Mouse (Mus musculus) hindbrain, embryonic 11.5 days (tissue): Measurements from ENCODE around the gene Tmem43. TPM values are rescaled to one million over a fixed set of nuclear protein-coding genes. Genes with fewer than 3 reads are reported as not detected.

Experiments used
- ATAC-seq: fragments of 200-750 bp; cut with Nextera tagmentation; 2 replicates; pipeline ENCODE4 v1.8.0; 2017; ENCODE audit warnings: mild to moderate bottlenecking, moderate TSS enrichment, moderate library complexity; ENCODE audit not compliant: low FRiP score
- DNase-seq: peaks from one replicate; pipeline ENCODE4 v3.0.0-alpha.2; 2015; ENCODE audit warnings: low spot score
- H3K27ac ChIP-seq: fragments of 300-500 bp; sonication (generic); 2 replicates; pipeline ENCODE4 v1.5.1; 2014; ENCODE audit warnings: mild to moderate bottlenecking, low read depth, low read length
- H3K27me3 ChIP-seq: fragments of 300-500 bp; sonication (generic); 2 replicates; pipeline ENCODE4 v1.6.1; 2014; ENCODE audit warnings: mild to moderate bottlenecking, low read length, moderate library complexity, mixed read lengths; ENCODE audit not compliant: control insufficient read depth, insufficient read depth
- H3K36me3 ChIP-seq: fragments of 300-500 bp; sonication (generic); 2 replicates; pipeline ENCODE4 v1.6.1; 2014; ENCODE audit warnings: mild to moderate bottlenecking, low read length, moderate library complexity, mixed read lengths; ENCODE audit not compliant: control insufficient read depth, insufficient read depth
- H3K4me1 ChIP-seq: fragments of 300-500 bp; sonication (generic); replicated peaks from 2 replicates; pipeline ENCODE4 v1.6.1; 2014; ENCODE audit warnings: low read length, mixed read lengths; ENCODE audit not compliant: control insufficient read depth, insufficient read depth
- H3K4me2 ChIP-seq: fragments of 300-500 bp; sonication (generic); replicated peaks from 2 replicates; pipeline ENCODE4 v1.6.1; 2014; ENCODE audit warnings: mild to moderate bottlenecking, low read depth, low read length
- H3K4me3 ChIP-seq: fragments of 300-500 bp; sonication (generic); 2 replicates; pipeline ENCODE4 v1.5.1; 2014; ENCODE audit warnings: low read depth, low read length
- H3K9ac ChIP-seq: fragments of 300-500 bp; sonication (generic); 2 replicates; pipeline ENCODE4 v1.6.1; 2014; ENCODE audit warnings: low read depth, low read length
- H3K9me3 ChIP-seq: fragments of 300-500 bp; sonication (generic); 2 replicates; pipeline ENCODE4 v1.6.1; 2016; ENCODE audit warnings: low read length; ENCODE audit not compliant: control insufficient read depth
- WGBS: fragments of 180-500 bp; shearing (Covaris S2); extraction: QIAGEN DNeasy Blood & Tissue Kit; methylation state at CpG from one replicate; pipeline ENCODE4 v1.1.7; 2014; 5-methylcytosine and 5-hydroxymethylcytosine counted together
- polyA plus RNA-seq: library from polyadenylated mRNA; unstranded; fragments of >200 nt; fragmentation: Nextera tagmentation; extraction: Ambion mirVana; gene quantifications from 2 replicates; pipeline ENCODE4 v1.2.1, GENCODE M21; 2014

Tmem43 gene
- polyA plus RNA-seq, 1 experiment from 2014 or later: 53.1 TPM

DNA sequence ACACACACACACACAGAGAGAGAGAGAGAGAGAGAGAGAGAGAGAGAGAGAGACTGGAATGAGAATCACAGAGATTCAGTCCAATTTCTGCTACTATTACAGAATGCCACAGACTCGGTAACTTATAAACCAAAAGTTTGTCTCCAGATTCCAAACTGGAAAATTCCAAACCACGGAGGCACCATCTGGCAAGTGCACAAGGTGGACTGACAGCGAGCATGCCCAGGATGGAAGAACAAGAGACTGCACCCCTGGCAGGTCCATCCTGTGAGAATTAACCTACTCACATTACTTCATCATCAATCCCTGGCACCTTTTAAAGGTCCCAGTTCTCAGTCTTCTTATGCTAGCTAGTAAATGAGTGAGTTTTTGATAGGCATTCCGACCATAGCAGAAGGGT is 60.8 kb downstream of the Tmem43 start:
- ATAC-seq: no peak
- no peak for DNase-seq
- no peaks in the 10 kb centered on the region for H3K4me1 ChIP-seq
- no peaks in the 10 kb centered on the region for H3K9me3 ChIP-seq
- H3K27me3 ChIP-seq: no peaks in the 10 kb centered on the region
- no peak overlapping the region for H3K4me3 ChIP-seq
- no peak overlapping the region for H3K9ac ChIP-seq
- WGBS: 86% methylated on average over 4 of the region's 4 CpGs
- no peak overlapping the region for H3K4me2 ChIP-seq
- H3K27ac ChIP-seq: no peak overlapping the region
- no peaks in the 10 kb centered on the region for H3K36me3 ChIP-seq

DNA sequence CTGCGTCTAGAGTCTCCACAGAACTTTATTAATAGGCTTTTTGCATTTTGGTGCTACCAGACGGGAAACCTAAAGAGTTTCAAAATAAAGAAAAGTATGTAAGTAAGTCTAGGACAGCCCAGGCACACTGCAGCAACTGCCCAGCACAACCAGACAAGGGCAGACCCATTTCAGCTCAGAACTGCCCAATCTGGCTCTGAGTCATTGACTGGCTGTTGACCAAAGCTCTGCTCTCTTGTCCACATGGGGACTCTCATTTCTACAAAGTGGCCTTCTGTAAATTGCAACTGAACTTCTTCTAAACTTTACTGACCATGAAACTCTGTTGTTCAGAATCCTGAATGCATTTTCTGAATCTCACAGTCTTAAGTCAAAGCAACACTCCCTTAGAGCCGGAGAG is 61.7 kb downstream of the Tmem43 start:
- Histone ChIP-seq H3K4me2 (no peak overlapping the region), H3K9me3 (no peaks in the 10 kb centered on the region), H3K36me3 (no peaks in the 10 kb centered on the region), H3K27ac (no peak overlapping the region), H3K27me3 (no peaks in the 10 kb centered on the region), H3K4me1 (no peaks in the 10 kb centered on the region), H3K4me3 (no peak overlapping the region), H3K9ac (no peak overlapping the region)
- 77% methylated on average over 3 of the region's 3 CpGs for WGBS
- ATAC-seq (no peak), DNase-seq (no peak)

DNA sequence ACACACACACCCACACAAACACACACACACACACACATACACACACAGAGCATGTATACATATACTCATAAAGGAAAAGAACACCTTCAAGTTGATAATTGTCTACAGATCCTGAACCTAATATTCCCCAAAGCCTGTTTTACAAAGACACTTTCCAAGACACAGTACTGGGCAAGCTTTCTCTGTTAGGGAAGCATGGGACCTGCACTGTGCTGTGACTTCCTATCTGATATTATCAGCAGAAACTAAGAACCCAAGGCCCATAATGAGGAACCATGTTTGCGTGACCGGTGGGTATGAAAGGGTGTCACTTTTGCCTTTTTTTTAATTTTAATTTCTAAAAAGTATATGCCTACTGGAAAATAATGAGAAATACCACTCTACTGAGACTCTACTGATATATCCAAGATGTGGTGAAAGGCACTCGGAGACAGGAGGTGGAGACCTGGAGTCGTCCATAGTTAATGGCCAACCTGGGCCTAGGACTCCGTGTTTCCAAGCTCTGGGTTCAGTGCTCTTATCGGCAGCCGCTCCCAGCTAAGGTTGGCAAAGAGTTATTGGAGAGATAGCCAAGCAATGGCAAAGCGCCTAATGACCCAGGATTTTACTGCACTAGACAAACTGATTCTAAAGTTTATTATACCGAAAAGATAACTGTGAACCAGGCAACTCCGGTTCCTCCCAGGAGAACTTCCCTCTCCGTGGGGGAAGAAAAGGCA is 62.7 kb downstream of the Tmem43 start:
- ATAC-seq (no peak), DNase-seq (no peak)
- H3K27ac ChIP-seq: no peak overlapping the region
- no peaks in the 10 kb centered on the region for H3K9me3 ChIP-seq
- H3K4me2 ChIP-seq: no peak overlapping the region
- H3K4me3 ChIP-seq: no peak overlapping the region
- no peaks in the 10 kb centered on the region for H3K27me3 ChIP-seq
- no peaks in the 10 kb centered on the region for H3K4me1 ChIP-seq
- H3K36me3 ChIP-seq: no peaks in the 10 kb centered on the region
- H3K9ac ChIP-seq: no peak overlapping the region
- 90% methylated on average over 11 of the region's 11 CpGs for WGBS

Other genes starting within 250 kb of the Tmem43 start
- gene Wnt7a, start 62.3 kb upstream of the Tmem43 start, polyA plus RNA-seq: 7.6 and 10.3 TPM in 2 replicates
- gene Chchd4, start 157 bp upstream of the Tmem43 start, polyA plus RNA-seq: 24.6 and 28.3 TPM in 2 replicates
- 21.0 and 23.4 TPM in 2 replicates for gene Xpc, start 42.2 kb downstream of the Tmem43 start, polyA plus RNA-seq
- 265 and 272 TPM in 2 replicates for gene Lsm3, start 42.2 kb downstream of the Tmem43 start, polyA plus RNA-seq
- 46.6 and 64.0 TPM in 2 replicates for gene Slc6a6, start 210.3 kb downstream of the Tmem43 start, polyA plus RNA-seq